Mouse (Mus musculus) gonadal fat pad, adult 2 months (tissue): ENCODE data around the gene Tspan18. TPM values are rescaled to one million over a fixed set of nuclear protein-coding genes. Genes with fewer than 3 reads are reported as not detected.

Source experiments
- DNase-seq: peaks from one replicate; pipeline ENCODE4 v3.0.0-alpha.2; 2012; ENCODE audit warnings: low read depth
- polyA plus RNA-seq: library from polyadenylated mRNA; depleted of rRNA; stranded (reverse); fragments of >200 nt; gene quantifications from 2 replicates; pipeline ENCODE4 v1.2.3, GENCODE M21; 2012

The Tspan18 gene
- polyA plus RNA-seq, 1 experiment = 22.8 TPM

- DNase-seq = no peak
These were observed 117.3 kb downstream of the Tspan18 start for GRCm38 (mm10) chr2:93217015-93217414.

- DNase-seq = no peak
These were observed 118.5 kb downstream of the Tspan18 start for GRCm38 (mm10) chr2:93215790-93216189.

- no peak for DNase-seq
These were observed 120.1 kb downstream of the Tspan18 start for GRCm38 (mm10) chr2:93214192-93214591.

- no peak for DNase-seq
These were observed 121.4 kb downstream of the Tspan18 start for GRCm38 (mm10) chr2:93212865-93213264.

GRCm38 (mm10) chr2:93212386-93212785 is 121.9 kb downstream of the Tspan18 start:
- no peak for DNase-seq

GRCm38 (mm10) chr2:93206126-93206525 is 128.2 kb downstream of the Tspan18 start:
- no peak for DNase-seq

GRCm38 (mm10) chr2:93204571-93204970 is 129.7 kb downstream of the Tspan18 start:
- DNase-seq = no peak

GRCm38 (mm10) chr2:93203682-93204081 is 130.6 kb downstream of the Tspan18 start:
- no peak for DNase-seq

GRCm38 (mm10) chr2:93202782-93203181 is 131.5 kb downstream of the Tspan18 start:
- no peak for DNase-seq

- DNase-seq = no peak
These were observed 132.3 kb downstream of the Tspan18 start for GRCm38 (mm10) chr2:93201997-93202396.

- DNase-seq = no peak
These were observed 133.5 kb downstream of the Tspan18 start for GRCm38 (mm10) chr2:93200681-93201340.

GRCm38 (mm10) chr2:93199531-93199974 is 134.8 kb downstream of the Tspan18 start:
- DNase-seq = no peak

GRCm38 (mm10) chr2:93198846-93199245 is 135.5 kb downstream of the Tspan18 start:
- no peak for DNase-seq

- no peak for DNase-seq
These were observed 140.5 kb downstream of the Tspan18 start for GRCm38 (mm10) chr2:93193806-93194205.

GRCm38 (mm10) chr2:93192671-93193080 is 141.6 kb downstream of the Tspan18 start:
- DNase-seq = no peak

- no peak for DNase-seq
These were observed 142.1 kb downstream of the Tspan18 start for GRCm38 (mm10) chr2:93192182-93192560.

- no peak for DNase-seq
These were observed 142.7 kb downstream of the Tspan18 start for GRCm38 (mm10) chr2:93191488-93192181.

GRCm38 (mm10) chr2:93190771-93191487 is 143.4 kb downstream of the Tspan18 start:
- no peak for DNase-seq

GRCm38 (mm10) chr2:93188761-93189458 is 145.4 kb downstream of the Tspan18 start:
- DNase-seq = no peak

GRCm38 (mm10) chr2:93188020-93188760 is 146.1 kb downstream of the Tspan18 start:
- no peak for DNase-seq

- DNase-seq = no peak
These were observed 146.8 kb downstream of the Tspan18 start, which contains the start of gene Trp53i11 for GRCm38 (mm10) chr2:93187323-93187996. TSS of gene Trp53i11 (plus strand) at chr2:93187548.
